Mouse (Mus musculus): ENCODE measurements around the gene Gm11985.

The Gm11985 gene

DNA sequence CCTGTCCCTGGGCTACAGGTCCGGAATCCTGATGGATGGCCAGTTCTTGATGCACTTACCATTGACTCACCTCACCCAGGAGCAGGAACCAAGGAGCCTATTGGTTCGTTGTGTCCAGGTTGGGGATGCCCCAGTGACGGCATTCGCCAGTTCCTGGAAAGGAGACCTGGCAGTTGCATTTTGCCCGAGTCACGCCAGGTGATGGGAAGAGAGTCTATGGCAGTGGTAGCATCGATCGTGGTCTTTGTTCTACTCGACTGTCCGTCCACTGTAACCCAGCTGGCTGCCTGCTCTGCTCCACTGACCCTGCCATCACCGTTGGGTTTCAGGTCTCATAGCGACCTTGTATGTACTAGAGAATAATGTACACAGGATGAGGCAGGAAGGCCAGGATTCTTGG, 36.0 kb downstream of the Gm11985 start:
- no peak for DNase-seq

DNA sequence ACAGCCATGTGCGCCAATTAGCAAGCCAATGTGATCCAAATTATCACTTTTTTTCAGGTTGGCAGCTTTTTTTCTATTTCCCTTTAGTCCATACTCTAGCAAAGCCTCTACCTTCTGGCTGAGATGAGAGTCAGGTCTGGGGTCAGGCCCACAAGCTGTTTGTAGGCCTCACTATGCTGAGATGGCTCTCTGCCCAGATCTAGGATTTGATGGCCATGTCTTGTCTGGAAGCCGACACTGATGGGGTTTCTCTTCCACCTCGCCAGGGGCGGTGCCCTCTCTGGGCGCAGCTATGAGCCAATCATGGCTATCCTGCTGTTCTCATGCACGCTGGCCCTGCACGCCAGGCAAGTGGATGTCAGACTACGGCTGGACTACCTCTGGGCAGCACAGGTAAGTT, 37.9 kb downstream of the Gm11985 start:
- no peak for DNase-seq

DNA sequence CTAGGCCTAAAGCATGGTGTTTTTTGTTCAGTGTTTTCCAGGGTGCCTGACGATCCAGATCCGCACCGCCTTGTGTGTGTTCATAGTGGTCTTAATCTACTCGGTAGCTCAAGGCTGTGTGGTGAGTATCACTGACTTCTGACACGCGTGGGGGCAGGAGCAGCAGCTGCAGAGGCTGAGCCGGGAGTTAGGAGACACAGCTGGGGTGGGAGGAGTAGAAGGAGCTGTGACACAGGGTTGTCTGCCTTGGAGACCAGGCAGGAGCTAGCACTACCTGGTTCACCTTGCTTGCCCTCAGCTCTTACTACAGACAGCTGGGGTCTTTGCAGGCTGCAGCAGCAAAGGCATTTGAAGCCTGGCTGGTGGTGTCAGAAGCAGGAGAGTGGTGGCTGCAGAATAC, 38.9 kb downstream of the Gm11985 start:
- DNase-seq, result no peak

DNA sequence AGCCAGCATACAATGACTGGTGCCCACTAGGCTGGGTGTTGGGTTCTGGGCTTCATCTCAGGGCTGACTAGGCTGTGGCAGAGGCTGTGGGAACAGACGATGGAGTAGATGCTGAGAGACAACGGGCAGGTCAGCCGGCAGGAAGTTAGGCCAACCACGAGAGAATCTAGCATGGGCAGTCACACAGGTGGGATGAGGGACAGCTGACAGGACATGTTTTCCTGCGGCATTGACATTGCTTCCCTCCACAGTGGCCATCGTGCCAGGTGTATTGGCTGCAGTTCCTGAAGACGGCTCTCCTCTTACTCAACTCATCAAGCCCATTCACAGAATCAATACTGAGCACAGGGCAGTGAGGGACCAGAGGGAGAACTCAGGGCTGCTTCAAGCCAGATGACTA, 40.4 kb downstream of the Gm11985 start:
- no peak for DNase-seq

DNA sequence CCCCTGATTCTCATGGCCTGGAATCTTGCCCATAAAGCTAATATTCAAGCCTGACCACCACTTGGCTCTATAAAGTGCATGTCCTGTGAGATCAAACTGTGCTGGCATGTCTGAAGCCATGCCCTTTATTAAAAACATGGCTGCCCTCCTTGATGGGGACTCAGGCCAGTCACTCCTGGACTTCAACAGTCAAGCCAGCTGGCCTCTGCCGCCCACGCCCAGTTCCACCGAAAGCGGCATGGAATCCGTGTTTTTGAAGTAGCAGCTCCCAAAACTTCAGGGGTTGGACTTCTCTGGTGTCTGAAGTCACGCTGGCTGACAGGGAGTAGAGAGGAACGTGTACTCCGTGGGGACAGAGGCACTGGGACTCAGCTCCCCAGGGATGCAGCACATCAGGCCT, 40.8 kb downstream of the Gm11985 start:
- no peak for DNase-seq

DNA sequence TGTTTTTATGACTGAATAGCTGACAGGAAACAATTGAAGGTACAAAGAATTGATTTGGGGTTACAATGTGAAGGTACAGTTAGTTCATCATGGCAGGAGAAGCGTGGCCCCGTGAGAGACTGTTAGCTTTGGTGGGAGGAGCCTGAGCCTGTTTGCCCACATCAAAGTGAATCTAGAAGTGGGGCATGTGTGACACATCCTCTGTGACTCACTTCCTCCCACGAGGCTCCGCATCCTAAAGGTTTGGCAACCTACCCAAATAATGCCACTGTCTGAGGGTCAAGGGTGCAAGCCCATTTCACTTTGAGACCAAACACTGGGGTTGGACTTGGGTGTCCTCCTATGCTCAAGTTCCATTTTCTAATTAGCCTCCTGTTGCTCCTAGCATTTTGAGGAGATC, 43.1 kb downstream of the Gm11985 start:
- no peak for DNase-seq

DNA sequence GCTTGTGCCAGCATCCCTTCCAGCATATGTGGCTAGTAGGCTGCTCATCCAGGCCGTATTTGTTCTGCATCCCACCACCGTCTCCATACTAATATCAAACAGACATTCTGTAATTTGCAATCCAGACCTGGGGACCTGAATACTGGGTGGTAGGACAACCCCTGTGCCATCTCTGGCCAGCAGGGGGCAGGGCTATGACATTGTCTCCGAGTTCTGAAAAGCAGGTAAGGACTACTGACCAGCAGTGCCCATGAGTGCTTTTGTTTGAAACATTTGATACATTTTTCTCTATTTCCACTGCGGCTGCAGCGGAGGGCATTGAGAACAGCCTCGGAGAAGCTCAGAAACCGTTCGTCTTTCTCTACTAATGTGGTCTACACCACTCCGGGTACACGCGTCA, 44.0 kb downstream of the Gm11985 start:
- peak; percentile 32 for DNase-seq

DNA sequence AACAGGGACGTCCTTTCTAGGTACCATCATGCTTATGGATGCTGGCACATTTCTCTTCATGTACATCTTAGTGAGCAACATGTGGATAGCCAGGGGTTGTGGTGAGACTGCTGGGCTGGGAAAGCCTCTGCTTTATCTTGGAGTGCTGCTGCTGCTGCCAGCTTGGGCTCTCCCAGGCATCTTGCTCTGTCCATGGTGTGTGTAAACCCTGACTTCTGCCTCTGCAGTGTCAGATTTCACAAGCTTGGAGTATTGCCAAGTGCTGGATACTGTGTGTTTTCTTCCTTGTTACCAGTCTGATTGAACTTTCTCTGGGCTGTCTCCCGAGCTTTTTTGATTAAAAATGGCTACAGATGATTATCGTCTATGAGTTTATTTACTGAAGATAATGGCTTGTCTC, 45.6 kb downstream of the Gm11985 start:
- DNase-seq, result peak; percentile 41

DNA sequence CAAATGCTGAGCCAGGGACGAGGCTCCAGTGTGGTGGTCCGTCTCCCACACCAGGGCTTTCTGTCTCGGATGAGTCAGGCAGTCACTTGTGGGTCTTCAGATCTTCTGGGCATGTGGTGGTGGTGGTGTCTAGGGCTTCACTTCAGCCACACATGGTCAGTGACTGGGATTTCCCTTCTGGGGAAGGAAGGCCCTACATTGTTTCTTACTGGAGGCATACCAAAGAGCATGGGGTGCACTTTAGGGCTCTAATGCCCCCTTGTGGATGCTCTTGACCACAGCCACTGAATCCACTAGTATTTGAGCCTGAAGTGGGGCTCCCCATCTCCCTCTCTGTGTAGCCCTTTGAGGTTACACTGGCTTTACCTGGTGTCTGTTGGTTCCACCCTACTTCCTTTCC, 47.9 kb downstream of the Gm11985 start:
- DNase-seq, result peak; percentile 25

DNA sequence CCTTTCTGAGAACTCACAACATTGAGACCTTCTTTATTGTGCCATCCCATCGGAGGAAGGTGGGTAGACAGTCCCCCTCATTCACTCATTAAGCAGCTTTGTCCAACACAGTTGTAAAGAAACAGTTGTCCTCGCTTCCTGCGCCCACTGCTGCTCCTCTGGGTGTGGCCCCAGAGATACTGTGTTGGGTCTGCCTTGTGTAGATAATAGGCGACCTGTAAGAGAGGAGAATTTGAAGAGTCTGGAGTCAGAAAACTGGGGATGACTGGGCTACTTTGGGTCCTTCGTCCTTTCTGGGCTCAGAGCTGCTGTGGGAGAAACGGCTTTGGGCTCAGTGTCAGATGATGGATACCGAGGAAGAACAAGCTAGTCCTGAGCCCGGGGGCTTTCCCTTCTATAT, 50.0 kb downstream of the Gm11985 start:
- no peak for DNase-seq

DNA sequence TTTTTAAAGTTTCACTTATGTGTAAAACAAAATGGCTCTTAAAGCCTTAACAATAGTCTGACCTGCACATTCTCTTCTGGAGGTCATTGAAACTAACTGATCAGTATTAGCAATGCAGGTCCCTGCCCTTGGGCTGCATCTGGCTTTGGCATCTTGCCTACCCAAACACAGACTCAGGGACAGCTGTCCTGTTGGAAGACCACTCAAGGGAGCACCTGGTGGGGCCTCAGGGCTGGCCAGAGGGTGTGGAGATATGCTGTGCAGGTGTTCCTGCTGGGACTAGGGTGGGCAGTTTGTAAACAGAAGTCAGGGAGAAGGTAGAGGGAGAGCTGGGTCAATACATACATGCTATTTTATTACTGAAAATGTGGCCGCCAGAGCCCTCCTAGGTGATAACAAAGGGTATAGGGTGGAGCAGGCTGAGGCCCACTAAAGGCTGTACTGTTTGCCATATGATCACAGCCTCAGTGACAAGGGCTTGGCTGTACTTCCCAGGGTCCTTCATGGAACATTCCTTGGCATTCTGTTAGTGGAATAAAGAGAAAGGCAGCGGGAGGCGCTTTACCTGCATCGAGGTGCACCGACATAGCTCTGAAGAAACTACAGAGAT, 52.0 kb downstream of the Gm11985 start:
- DNase-seq, result no peak

DNA sequence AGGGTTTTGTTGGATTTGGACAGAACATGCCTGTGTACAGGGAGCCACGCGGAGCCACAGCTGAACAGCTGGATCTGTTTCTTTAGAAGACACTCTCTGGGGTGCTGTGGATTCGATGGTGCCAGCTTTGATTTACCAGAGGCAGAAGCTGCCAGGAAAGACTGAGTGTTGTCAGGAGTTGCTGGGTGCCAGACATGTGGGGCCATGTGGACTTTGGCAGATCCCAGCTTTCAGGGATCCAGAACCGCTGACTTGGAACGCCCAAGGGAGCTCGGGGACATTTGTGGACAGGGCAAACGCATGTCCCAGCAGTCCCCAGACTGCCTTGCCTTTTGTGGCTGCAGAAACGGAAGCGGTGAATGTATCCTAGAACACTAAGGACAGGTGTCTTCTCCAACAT, 52.6 kb downstream of the Gm11985 start:
- DNase-seq, result no peak

DNA sequence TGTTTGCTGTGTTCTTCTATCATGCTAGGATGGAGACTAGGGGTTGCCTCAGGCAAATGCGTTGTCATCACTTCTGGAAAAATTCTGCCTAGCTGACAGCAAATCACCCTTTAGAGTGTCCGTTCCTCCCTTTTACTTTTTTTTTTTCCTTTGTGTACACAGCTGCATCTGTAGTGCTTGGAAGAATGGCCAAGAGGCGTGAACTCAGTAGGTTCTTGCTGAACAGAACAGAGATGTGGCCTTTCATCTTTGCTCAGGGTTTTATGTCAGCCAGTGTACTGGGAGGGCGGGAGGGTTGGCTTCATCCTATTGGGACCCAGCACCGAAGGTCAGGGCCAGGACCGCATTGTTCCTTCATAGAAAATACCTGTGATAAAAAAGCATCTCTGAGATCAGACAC, 53.1 kb downstream of the Gm11985 start:
- DNase-seq, result no peak

DNA sequence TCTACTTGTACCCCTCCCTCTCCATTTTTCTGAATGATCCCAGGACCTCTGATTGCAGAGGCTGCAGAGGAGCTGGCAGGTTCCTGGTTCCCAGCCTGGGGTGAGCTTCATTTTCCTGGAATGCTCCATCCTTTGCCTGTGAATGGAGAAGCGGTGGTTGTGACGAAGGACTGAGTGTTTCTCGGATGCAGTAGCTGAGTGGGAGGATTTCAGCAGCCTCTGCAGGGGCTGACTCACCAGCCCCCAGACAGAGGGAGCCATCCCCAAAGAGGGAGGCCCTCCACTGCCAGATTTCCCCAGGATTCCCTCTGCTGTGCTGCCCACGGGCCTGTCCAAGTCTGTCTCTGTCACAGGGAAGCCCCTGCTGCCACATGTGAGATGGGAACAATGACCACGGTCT, 54.0 kb downstream of the Gm11985 start:
- no peak for DNase-seq

DNA sequence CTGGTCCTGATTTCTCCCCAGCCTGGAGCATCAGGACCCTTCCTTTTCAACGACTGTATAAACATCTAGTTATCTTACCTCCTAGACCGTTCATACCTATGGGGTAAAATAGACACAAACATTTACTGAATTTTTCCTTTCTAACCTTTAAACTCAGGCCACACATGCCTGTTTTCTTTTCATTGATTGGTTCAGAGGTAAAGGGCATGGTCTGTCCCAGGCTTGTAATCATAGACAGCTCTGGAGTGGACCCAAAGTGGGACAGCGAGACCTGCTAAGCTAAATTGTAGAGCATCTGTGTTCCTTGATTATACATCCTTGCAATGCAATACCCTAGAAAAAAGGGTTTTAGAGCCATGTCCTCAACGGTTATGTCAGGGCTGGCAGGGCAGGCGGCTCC, 54.6 kb downstream of the Gm11985 start:
- DNase-seq, result no peak
